ENCODE assay signal across 9 mouse cellular contexts in the genomic region with DNA sequence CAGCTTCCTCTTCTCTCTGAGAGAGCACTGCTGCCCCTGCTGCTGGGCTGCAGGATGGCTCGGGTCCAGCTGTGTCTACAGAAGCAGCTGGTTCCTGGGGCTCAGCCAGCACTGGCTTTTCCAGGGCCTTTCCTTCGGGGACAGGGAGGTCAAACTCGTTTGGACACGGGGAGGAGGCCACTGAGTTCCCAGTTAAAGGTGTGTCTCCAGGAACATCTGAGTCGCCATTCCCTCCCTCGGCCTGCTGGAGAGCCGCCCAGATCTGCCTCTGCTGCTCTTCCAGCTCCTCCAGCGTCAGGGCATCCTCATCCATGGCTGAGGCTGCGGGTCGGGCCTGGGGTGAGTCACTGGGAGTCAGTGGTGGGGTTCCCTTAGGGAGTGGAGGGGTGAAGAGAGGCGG. TPM values are rescaled to one million over a fixed set of nuclear protein-coding genes. Genes with fewer than 3 reads are reported as not detected.
DNase-seq lines count a peak whose midpoint lies in the region; ATAC-seq and TF ChIP-seq lines count a peak whose summit lies in the region.
"Had no signal": no experiment of that assay in that cellular context is flagged by ENCODE, and none has a peak within 500 bp of the region (broad histone marks: within the 10 kb centered on the region; RNA-seq: fewer than 3 reads in every experiment).

No protein-coding gene starts in this region.

- no peaks in the 10 kb centered on the region for H3K27me3 ChIP-seq in MEL (ENCODE audit: control insufficient read depth in 1 of 2, insufficient read depth in 2 of 2, low read length in 2 of 2)
- H3K27me3 ChIP-seq: limb, embryonic 15.5 days had no signal

- H3K9ac ChIP-seq in MEL (ENCODE audit: control insufficient read depth, low read depth, low read length, poor library complexity, severe bottlenecking) = no peak overlapping the region
- H3K9ac ChIP-seq: limb, embryonic 15.5 days had no signal

- intact Hi-C loops in gastrocnemius, adult 2 months (cut with DNase I) = no loop called here

- no peak overlapping the region for H3K4me3 ChIP-seq in MEL (ENCODE audit: control insufficient read depth in 1 of 2, insufficient read depth in 1 of 2, low read depth in 2 of 2, low read length in 2 of 2)
- H3K4me3 ChIP-seq in gastrocnemius, adult 2 months = no peak overlapping the region
- no peak overlapping the region for H3K4me3 ChIP-seq in olfactory bulb, adult 2 months (ENCODE audit: insufficient read depth, low read depth, low read length)
- H3K4me3 ChIP-seq: limb, embryonic 15.5 days had no signal

- TF ChIP-seq CTCF in MEL (IDR thresholded peaks at IDR 0.05 in 2 of 3, conservative IDR thresholded peaks at IDR 0.05 in 1 of 3; ENCODE audit: control insufficient read depth in 1 of 3, insufficient read depth in 1 of 3, low read depth in 2 of 3, low read length in 3 of 3, poor library complexity in 1 of 3, severe bottlenecking in 1 of 3) = no peak; a peak in 1 of 6 replicates
- no peak for TF ChIP-seq CTCF in gastrocnemius, adult 2 months (IDR thresholded peaks at IDR 0.05)
- peak; percentile 35; the same call in 1 of the 2 replicates for TF ChIP-seq CTCF in olfactory bulb, adult 2 months (IDR thresholded peaks at IDR 0.05; ENCODE audit: insufficient read depth, low read depth, low read length)

- no peak for TF ChIP-seq POLR2A in MEL (IDR thresholded peaks at IDR 0.05; ENCODE audit: control insufficient read depth in 1 of 2, insufficient read depth in 1 of 2, low read depth in 1 of 2, low read length in 2 of 2, poor library complexity in 1 of 2)
- no peak for TF ChIP-seq POLR2A in olfactory bulb, adult 2 months (IDR thresholded peaks at IDR 0.05; ENCODE audit: insufficient read depth, low read depth, low read length)

- H3K79me2 ChIP-seq in MEL (ENCODE audit: control insufficient read depth, insufficient read depth, low read length, poor library complexity) = no peaks in the 10 kb centered on the region

- 22% methylated on average over 11 of the region's 11 CpGs for WGBS in olfactory bulb, adult 2 months

- ATAC-seq in frontal cortex, adult (ENCODE audit: low TSS enrichment) = peak; percentile 62; the same call in 1 of the 2 replicates
- no peak for ATAC-seq in monocyte, adult 5-6 weeks (replicated peaks; ENCODE audit: insufficient number of reproducible peaks, low FRiP score, low TSS enrichment, poor library complexity, severe bottlenecking)

- peaks cover 0 to 39% of the 10 kb centered on the region in 2 experiments; a peak in 2 of 4 replicates for H3K36me3 ChIP-seq in MEL (ENCODE audit: control insufficient read depth in 1 of 2, insufficient read depth in 2 of 2, low read length in 2 of 2)

- no peaks in the 10 kb centered on the region for H3K9me3 ChIP-seq in MEL (replicated peaks; ENCODE audit: insufficient read depth, low read length)
- H3K9me3 ChIP-seq: limb, embryonic 15.5 days had no signal

- DNase-seq in frontal cortex, adult 2 months (ENCODE audit: extremely low spot score in 1 of 2, low spot score in 1 of 2) = no peak
- DNase-seq in MEL (ENCODE audit: low read depth, low spot score) = peak; percentile 29
- DNase-seq in gastrocnemius, adult 2 months = peak; percentile 85
- peak; percentile 15 for DNase-seq in layer of hippocampus, adult 18-20 months (ENCODE audit: low spot score in 2 of 2)
- DNase-seq in thymus, postnatal 14 days = no peak

- TF ChIP-seq EP300 in MEL (IDR thresholded peaks at IDR 0.05; ENCODE audit: low read depth in 1 of 2, low read length in 2 of 2) = no peak

- H3K27ac ChIP-seq in MEL (ENCODE audit: control insufficient read depth, low read depth, low read length) = no peak overlapping the region
- peak overlapping the region; percentile 69 for H3K27ac ChIP-seq in gastrocnemius, adult 2 months
- H3K27ac ChIP-seq in olfactory bulb, adult 2 months (ENCODE audit: insufficient read depth, low read depth, low read length) = 0 out of 2 replicates have a peak overlapping the region, but pooled peaks have one; percentile 18
- H3K27ac ChIP-seq: limb, embryonic 15.5 days had no signal

- no peak for TF ChIP-seq RAD21 in MEL (IDR thresholded peaks at IDR 0.05; ENCODE audit: low read depth, low read length)

- H3K4me1 ChIP-seq in MEL (ENCODE audit: control insufficient read depth in 1 of 2, insufficient read depth in 2 of 2, low read length in 2 of 2) = no peaks in the 10 kb centered on the region
- peaks cover 7% of the 10 kb centered on the region for H3K4me1 ChIP-seq in olfactory bulb, adult 2 months (ENCODE audit: control insufficient read depth, insufficient read depth, low read length)

TF ChIP-seq in MEL, 35 proteins besides CTCF, POLR2A, EP300 and RAD21:
- no peak for TF ChIP-seq ZC3H11A (IDR thresholded peaks at IDR 0.05; ENCODE audit: low read depth, low read length)
- no peak for TF ChIP-seq MYC (IDR thresholded peaks at IDR 0.05; ENCODE audit: low read depth, low read length)
- no peak for TF ChIP-seq GATA1 (IDR thresholded peaks at IDR 0.05; ENCODE audit: low read depth, low read length)
- no peak for TF ChIP-seq MAX (IDR thresholded peaks at IDR 0.05; ENCODE audit: low read length)
- TF ChIP-seq BHLHE40 (IDR thresholded peaks at IDR 0.05; ENCODE audit: borderline replicate concordance, low read depth, low read length) = no peak
- no peak for TF ChIP-seq MAZ (IDR thresholded peaks at IDR 0.05; ENCODE audit: low read depth, low read length)
- no peak for TF ChIP-seq USF2 (IDR thresholded peaks at IDR 0.05; ENCODE audit: borderline replicate concordance in 1 of 2, insufficient read depth in 1 of 2, low read depth in 1 of 2, low read length in 2 of 2)
- TF ChIP-seq UBTF (IDR thresholded peaks at IDR 0.05; ENCODE audit: borderline replicate concordance, insufficient read depth, low read depth, low read length) = no peak
- TF ChIP-seq NRF1 (IDR thresholded peaks at IDR 0.05; ENCODE audit: insufficient read depth, low read depth, low read length, poor library complexity, severe bottlenecking) = no peak
- no peak for TF ChIP-seq MXI1 (IDR thresholded peaks at IDR 0.05; ENCODE audit: low read depth, low read length)
- TF ChIP-seq CHD1 (IDR thresholded peaks at IDR 0.05; ENCODE audit: low read depth, low read length) = no peak
- TF ChIP-seq NELFE (IDR thresholded peaks at IDR 0.05; ENCODE audit: low read depth, low read length) = no peak
- TF ChIP-seq TBP (IDR thresholded peaks at IDR 0.05; ENCODE audit: low read depth, low read length) = no peak
- TF ChIP-seq MAFK (IDR thresholded peaks at IDR 0.05; ENCODE audit: borderline replicate concordance, low read depth, low read length) = no peak

RNA-seq across cellular contexts. Expression of a gene that starts 16.2 kb away (rescaled TPM):
- 85.6 and 88.1 TPM in 2 replicates for polyA plus RNA-seq in frontal cortex, adult 2 months (2012; rRNA removed)
- 13.3 and 16.2 TPM in 2 replicates for total RNA-seq in MEL (2012; rRNA removed)
- polyA plus RNA-seq in MEL (2012; ENCODE audit: insufficient read depth in 1 of 2, insufficient read length in 2 of 2, low read depth in 1 of 2, low replicate concordance in 2 of 2, missing spikeins in 1 of 2) = 10 to 100 TPM in 1 of 2 experiments, not detected in 1; 23.0 TPM
- 100 to 1,000 TPM; 286 to 331 TPM for total RNA-seq in gastrocnemius, adult 2 months (2021)
- 100 to 1,000 TPM; 127 to 137 TPM for total RNA-seq in layer of hippocampus, adult 18-20 months (2021)
- polyA plus RNA-seq in olfactory bulb, adult 2 months (2012; ENCODE audit: insufficient read depth, insufficient read length, low replicate concordance, missing spikeins) = not detected in 2 replicates
- total RNA-seq in monocyte, adult 5-6 weeks (2017) = 187 to 211 TPM (median 206 TPM) in 3 replicates

RNA-seq across cellular contexts. Expression of a gene that starts 20.3 kb away (rescaled TPM):
- 56.0 and 61.6 TPM in 2 replicates for polyA plus RNA-seq in frontal cortex, adult 2 months (2012; rRNA removed)
- total RNA-seq in MEL (2012; rRNA removed) = 17.2 and 18.4 TPM in 2 replicates
- 10 to 100 TPM in 1 of 2 experiments, not detected in 1; 57.4 TPM for polyA plus RNA-seq in MEL (2012; ENCODE audit: insufficient read depth in 1 of 2, insufficient read length in 2 of 2, low read depth in 1 of 2, low replicate concordance in 2 of 2, missing spikeins in 1 of 2)
- total RNA-seq in gastrocnemius, adult 2 months (2021) = 10 to 100 TPM; 17.1 to 22.0 TPM
- total RNA-seq in layer of hippocampus, adult 18-20 months (2021) = 10 to 100 TPM; 51.1 to 55.8 TPM
- not detected in 2 replicates for polyA plus RNA-seq in olfactory bulb, adult 2 months (2012; ENCODE audit: insufficient read depth, insufficient read length, low replicate concordance, missing spikeins)
- total RNA-seq in monocyte, adult 5-6 weeks (2017) = 85.0 to 187 TPM (median 163 TPM) in 3 replicates

RNA-seq across cellular contexts. Expression of a gene that starts 48.6 kb away (rescaled TPM):
- polyA plus RNA-seq in frontal cortex, adult 2 months (2012; rRNA removed) = 105 and 129 TPM in 2 replicates
- total RNA-seq in MEL (2012; rRNA removed) = 55.2 and 56.9 TPM in 2 replicates
- 10 to 100 TPM in 1 of 2 experiments, not detected in 1; 82.9 TPM for polyA plus RNA-seq in MEL (2012; ENCODE audit: insufficient read depth in 1 of 2, insufficient read length in 2 of 2, low read depth in 1 of 2, low replicate concordance in 2 of 2, missing spikeins in 1 of 2)
- 10 to 100 TPM; 39.4 to 41.2 TPM for total RNA-seq in gastrocnemius, adult 2 months (2021)
- total RNA-seq in layer of hippocampus, adult 18-20 months (2021) = 10 to 100 TPM; 97.4 to 99.3 TPM
- 245 and 278 TPM in 2 replicates for polyA plus RNA-seq in olfactory bulb, adult 2 months (2012; ENCODE audit: insufficient read depth, insufficient read length, low replicate concordance, missing spikeins)
- total RNA-seq in monocyte, adult 5-6 weeks (2017) = 452 to 482 TPM (median 480 TPM) in 3 replicates

RNA-seq across cellular contexts. Expression of a gene that starts 48.9 kb away (rescaled TPM):
- 0.60 and 0.78 TPM in 2 replicates for polyA plus RNA-seq in frontal cortex, adult 2 months (2012; rRNA removed)
- total RNA-seq in MEL (2012; rRNA removed) = 27.0 and 28.5 TPM in 2 replicates
- 10 to 100 TPM in 1 of 2 experiments, not detected in 1; 29.7 TPM for polyA plus RNA-seq in MEL (2012; ENCODE audit: insufficient read depth in 1 of 2, insufficient read length in 2 of 2, low read depth in 1 of 2, low replicate concordance in 2 of 2, missing spikeins in 1 of 2)
- not detected for total RNA-seq in gastrocnemius, adult 2 months (2021)
- total RNA-seq in layer of hippocampus, adult 18-20 months (2021) = 1 to 10 TPM; 1.8 to 3.5 TPM
- not detected in 2 replicates for polyA plus RNA-seq in olfactory bulb, adult 2 months (2012; ENCODE audit: insufficient read depth, insufficient read length, low replicate concordance, missing spikeins)
- total RNA-seq in monocyte, adult 5-6 weeks (2017) = 1.2 TPM in 1 of 3 replicates, not detected in the others

Comparison
In these comparisons a context has a peak if more than half of its experiments do, and no peak if none do; other contexts are left out.
1. DNase-seq: peak in MEL (single experiment), gastrocnemius, adult 2 months (single experiment) and layer of hippocampus, adult 18-20 months (2 of 2); none in frontal cortex, adult 2 months (0 of 2) and thymus, postnatal 14 days (single experiment).